Mouse (Mus musculus): ENCODE measurements around the gene Dlgap1.

Dlgap1 gene

GRCm38 (mm10) chr17:70173916-70174315 lies 205.0 kb downstream of the Dlgap1 start:
- DNase-seq (ENCODE audit: low read depth), result no peak

DNA sequence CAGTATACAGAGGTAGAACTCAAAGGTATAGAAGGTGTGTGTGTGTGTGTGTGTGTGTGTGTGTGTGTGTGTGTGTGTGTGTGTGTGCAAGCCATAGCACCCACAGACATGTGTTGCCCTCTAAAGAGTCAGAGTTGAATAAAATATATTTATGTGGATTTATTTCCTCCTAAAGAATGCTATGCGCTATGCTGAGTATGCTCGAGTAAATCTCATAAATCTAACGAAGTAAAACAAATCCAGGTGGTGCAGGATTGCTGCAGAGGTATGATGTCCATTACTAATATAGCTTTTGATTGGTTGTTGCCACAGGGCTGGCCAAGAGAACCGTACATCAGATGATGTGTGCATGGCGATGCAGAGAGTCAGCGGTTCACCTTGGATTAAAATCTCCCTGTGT lies 222.4 kb downstream of the Dlgap1 start:
- DNase-seq (ENCODE audit: low read depth), result no peak

- no peak for DNase-seq (ENCODE audit: low read depth)
Observed at GRCm38 (mm10) chr17:70222891-70223290, 254.0 kb downstream of the Dlgap1 start.

DNA sequence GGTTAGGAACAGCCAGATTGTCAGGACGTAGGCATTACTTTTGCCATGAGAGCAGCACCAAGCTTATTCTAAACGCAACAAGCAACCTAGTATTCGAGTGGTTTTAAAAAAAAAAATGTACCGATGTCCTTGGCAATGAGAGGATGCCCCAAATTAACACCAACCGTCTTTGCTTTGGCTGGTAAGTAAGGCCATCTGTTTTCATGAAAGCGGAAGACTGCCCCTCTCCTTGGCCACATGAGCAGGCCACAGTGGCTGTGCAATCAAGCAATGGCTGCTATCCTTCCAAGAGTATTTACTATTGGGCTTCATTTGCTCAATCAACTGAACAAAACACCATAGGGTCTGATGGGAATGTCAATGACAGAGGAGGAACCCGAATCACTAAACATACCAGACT lies 278.5 kb downstream of the Dlgap1 start:
- DNase-seq (ENCODE audit: low read depth), result no peak

GRCm38 (mm10) chr17:70248250-70248649 lies 279.4 kb downstream of the Dlgap1 start:
- no peak for DNase-seq (ENCODE audit: low read depth)

GRCm38 (mm10) chr17:70252476-70252875 lies 283.6 kb downstream of the Dlgap1 start:
- DNase-seq (ENCODE audit: low read depth), result no peak

GRCm38 (mm10) chr17:70256371-70256770 lies 287.5 kb downstream of the Dlgap1 start:
- no peak for DNase-seq (ENCODE audit: low read depth)

DNA sequence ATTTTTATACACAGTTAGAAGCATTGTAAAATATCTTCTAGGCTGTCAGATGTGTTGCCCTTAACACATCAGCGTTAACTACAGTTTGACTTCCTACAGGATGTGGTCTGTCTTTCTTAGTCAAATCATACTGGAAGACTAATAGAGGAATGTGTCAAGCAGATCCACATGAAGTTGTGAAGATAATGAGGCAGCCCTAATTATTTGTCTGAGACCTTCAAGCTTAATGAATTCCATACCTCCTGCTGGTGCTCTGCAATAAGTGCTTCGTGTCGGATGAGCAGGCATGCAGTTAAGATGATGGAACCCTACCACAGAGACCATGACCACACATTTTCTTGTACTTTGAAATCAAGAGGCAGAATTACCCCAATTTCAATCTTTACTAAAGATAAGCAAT lies 294.3 kb downstream of the Dlgap1 start:
- no peak for DNase-seq (ENCODE audit: low read depth)

- no peak for DNase-seq (ENCODE audit: low read depth)
Observed at GRCm38 (mm10) chr17:70272125-70272524, 303.3 kb downstream of the Dlgap1 start.

DNA sequence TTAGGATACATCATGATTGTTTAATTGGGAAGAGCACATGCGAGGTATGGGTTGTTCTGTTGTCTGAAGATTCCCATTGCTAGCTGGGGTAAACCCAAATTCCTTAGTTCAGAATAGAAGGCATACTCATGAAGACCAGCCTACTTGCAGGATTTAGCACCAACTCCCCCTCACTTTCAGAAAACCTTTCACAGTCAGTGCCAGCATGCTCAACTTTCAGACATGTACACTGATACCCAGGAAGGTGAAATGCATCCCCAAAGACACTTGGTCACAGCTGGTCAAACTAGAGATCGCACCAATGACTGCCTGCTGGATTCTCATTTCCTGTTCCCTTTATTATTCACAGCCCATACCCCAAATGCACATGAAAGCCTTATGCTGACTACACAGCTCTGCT lies 318.8 kb downstream of the Dlgap1 start:
- DNase-seq (ENCODE audit: low read depth), result no peak

DNA sequence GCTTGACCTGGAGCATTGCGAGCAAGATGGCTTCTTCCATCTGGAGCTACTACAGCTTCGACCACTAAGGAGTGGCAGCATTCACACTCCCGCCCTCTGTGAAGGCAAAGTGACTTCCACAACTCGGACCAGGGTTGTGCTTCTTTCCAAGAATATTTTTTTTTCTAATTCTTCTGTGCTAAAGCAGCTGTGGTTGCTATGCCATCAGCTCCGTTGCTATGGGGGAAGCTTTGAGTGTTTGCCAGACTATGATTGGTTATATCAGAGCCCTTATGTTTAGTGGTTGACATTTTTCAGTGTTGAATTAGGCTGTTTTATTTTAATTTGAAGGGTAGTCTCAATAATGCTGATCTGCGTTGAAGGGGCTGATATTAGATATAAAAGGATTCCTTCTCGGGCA lies 325.2 kb downstream of the Dlgap1 start:
- no peak for DNase-seq (ENCODE audit: low read depth)

DNA sequence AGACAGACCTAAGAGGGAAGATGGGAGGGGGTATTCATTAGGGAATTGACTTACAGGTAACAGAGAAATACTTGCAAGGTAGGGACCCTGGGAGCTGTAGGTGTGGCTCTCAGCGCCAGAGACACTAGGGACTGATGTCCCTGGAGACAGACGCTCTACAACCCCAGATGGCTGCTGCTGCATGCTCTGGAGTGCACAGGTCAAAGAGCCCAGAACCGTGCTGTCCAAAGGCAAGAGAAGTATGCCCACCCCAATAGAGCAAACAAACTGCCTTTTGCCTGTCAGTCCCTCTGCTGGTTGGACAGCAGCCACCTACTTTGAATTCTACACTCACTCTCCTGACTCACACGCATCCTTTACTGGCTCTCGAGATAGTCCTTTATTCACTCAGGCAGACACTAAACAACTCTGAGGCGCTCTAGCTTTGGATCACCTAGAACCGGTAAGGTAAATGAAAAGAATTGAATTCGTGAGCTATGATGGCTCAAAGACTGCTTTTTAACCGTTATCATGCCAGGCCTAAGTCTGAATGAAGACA lies 333.1 kb downstream of the Dlgap1 start:
- DNase-seq (ENCODE audit: low read depth), result no peak

DNA sequence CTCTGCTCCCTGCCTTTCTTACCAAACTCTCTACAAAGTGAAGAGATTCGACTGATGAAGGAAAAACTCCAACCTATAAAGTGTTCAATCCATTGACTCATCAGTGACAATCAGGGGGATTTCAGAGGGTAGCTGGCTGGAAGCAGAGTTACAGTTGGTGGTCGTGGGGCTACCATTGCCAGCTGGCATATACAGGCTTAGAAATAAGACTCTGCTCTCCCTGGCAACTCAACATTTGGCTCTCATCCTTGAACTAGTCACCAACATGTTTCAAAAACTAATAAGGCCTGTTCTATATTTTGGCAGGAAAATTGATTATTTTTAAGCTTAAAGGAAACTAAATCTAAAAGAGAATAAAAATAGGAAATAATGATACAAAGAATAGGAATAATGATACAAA lies 333.8 kb downstream of the Dlgap1 start:
- no peak for DNase-seq (ENCODE audit: low read depth)

DNA sequence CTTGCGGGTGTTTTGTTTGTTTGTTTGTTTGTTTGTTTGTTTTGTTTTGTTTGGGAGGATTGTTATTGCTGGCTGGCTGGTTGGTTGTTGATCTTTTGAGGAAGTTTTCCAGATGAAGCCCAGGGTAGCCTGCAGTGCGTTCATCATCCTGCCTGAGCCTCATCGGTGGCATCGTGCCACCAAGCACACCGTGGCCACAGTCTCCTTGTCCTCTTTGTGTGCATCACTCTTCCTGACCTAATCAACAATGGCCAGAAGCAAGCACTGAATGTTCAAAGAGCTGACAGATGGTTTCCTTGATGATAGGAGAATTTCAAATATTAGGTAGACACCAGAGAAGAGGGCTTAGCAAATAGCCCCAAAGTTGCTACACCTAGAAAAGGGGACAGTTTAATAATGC lies 336.1 kb downstream of the Dlgap1 start:
- DNase-seq (ENCODE audit: low read depth), result no peak

GRCm38 (mm10) chr17:70307418-70308176 lies 338.7 kb downstream of the Dlgap1 start:
- DNase-seq (ENCODE audit: low read depth), result no peak

- DNase-seq (ENCODE audit: low read depth), result no peak
Observed at GRCm38 (mm10) chr17:70308364-70309231, 339.7 kb downstream of the Dlgap1 start.

- no peak for DNase-seq (ENCODE audit: low read depth)
Observed at GRCm38 (mm10) chr17:70316327-70316726, 347.5 kb downstream of the Dlgap1 start.

GRCm38 (mm10) chr17:70317779-70318178 lies 348.9 kb downstream of the Dlgap1 start:
- DNase-seq (ENCODE audit: low read depth), result no peak

- no peak for DNase-seq (ENCODE audit: low read depth)
Observed at GRCm38 (mm10) chr17:70321976-70322375, 353.1 kb downstream of the Dlgap1 start.

DNA sequence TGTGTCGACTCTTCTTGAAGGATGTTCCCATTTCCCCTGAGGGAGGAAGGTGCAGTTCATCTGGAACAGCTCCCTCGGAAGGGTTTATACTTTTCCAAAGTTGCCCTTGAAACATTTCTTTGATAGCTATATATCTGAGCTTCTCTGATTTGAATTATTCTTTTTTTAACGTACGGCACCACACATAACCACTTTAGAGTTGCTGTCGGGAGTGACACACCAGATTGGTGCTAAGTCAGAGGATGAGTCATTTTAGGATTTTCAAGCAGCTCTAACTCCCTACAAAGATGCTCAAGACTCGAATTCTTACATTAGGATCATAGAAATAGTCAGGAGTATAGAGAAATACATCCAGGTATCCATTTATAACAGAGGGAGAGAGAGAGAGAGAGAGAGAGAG lies 364.6 kb downstream of the Dlgap1 start:
- no peak for DNase-seq (ENCODE audit: low read depth)

- DNase-seq (ENCODE audit: low read depth), result no peak
Observed at GRCm38 (mm10) chr17:70334171-70334570, 365.3 kb downstream of the Dlgap1 start.

DNA sequence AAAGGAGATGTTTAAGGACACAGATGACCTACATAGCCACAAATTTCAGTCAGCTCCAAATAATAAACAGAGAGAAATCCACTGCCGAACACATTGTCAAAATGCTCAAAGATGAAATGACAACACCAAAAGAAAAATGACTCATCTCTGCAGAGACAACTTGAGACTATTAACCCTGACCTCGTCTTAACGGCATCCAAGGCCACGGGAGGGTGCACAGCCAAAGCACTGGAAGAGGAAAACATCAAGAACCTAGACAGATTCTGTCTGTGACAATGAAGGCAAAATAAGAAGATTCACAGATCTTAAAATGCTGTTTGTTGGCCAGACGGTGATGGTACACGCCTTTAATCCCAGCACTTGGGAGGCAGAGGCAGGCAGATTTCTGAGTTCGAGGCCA lies 370.9 kb downstream of the Dlgap1 start:
- DNase-seq (ENCODE audit: low read depth), result no peak

DNA sequence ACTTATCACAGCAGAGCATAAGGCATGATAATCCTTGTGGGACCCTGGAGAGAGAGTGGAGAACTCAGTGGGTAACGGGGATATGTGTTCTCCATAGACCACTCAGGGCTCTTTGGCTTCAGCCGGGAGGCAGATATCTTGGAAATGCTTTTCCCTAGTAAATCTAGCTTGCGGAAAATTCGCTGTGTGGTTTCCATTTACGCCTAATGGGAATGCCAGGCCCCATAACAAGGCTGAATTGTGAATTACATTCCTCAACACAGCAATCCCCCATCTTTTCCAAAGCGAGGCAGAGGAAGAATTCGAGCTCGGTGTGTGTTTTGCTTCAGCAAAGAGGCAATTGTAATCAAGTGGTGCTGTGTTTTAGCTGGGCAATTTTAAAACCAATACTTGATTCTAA lies 372.4 kb downstream of the Dlgap1 start:
- no peak for DNase-seq (ENCODE audit: low read depth)

Measured in induced T-regulatory cell, adult 2 months (primary cell).